Mouse (Mus musculus): ENCODE results near the gene Scd3.
A peak's percentile ranks its signal among the peaks of the same experiment; 100 is the strongest.

Gene Scd3

GRCm38 (mm10) chr19:44203015-44203564 lies at the start of gene Scd3:
Gene Scd3, plus strand, starts transcription at chr19:44203269.
- DNase-seq (ENCODE audit: low read depth, low spot score) = no peak

GRCm38 (mm10) chr19:44153781-44154180 lies 49.3 kb upstream of the Scd3 start:
- DNase-seq (ENCODE audit: low read depth, low spot score) = peak; percentile 58

GRCm38 (mm10) chr19:44157005-44157404 lies 46.1 kb upstream of the Scd3 start:
- peak; percentile 46 for DNase-seq (ENCODE audit: low read depth, low spot score)

GRCm38 (mm10) chr19:44159386-44159785 lies 43.7 kb upstream of the Scd3 start:
- no peak for DNase-seq (ENCODE audit: low read depth, low spot score)

- DNase-seq (ENCODE audit: low read depth, low spot score) = peak; percentile 48
These were observed 41.6 kb upstream of the Scd3 start for GRCm38 (mm10) chr19:44161515-44161914.

- no peak for DNase-seq (ENCODE audit: low read depth, low spot score)
These were observed 28.2 kb upstream of the Scd3 start for GRCm38 (mm10) chr19:44174835-44175234.

- no peak for DNase-seq (ENCODE audit: low read depth, low spot score)
These were observed 26.3 kb upstream of the Scd3 start for GRCm38 (mm10) chr19:44176741-44177140.

GRCm38 (mm10) chr19:44180502-44180901 lies 22.6 kb upstream of the Scd3 start:
- DNase-seq (ENCODE audit: low read depth, low spot score) = no peak

- DNase-seq (ENCODE audit: low read depth, low spot score) = no peak
These were observed 19.1 kb upstream of the Scd3 start for GRCm38 (mm10) chr19:44183968-44184367.

- no peak for DNase-seq (ENCODE audit: low read depth, low spot score)
These were observed 14.0 kb upstream of the Scd3 start for GRCm38 (mm10) chr19:44189056-44189455.

GRCm38 (mm10) chr19:44192342-44192741 lies 10.7 kb upstream of the Scd3 start, which contains the start of gene Pkd2l1:
Gene Pkd2l1, minus strand, starts transcription at chr19:44192442.
- DNase-seq (ENCODE audit: low read depth, low spot score) = no peak

GRCm38 (mm10) chr19:44193906-44194305 lies 9.2 kb upstream of the Scd3 start:
- DNase-seq (ENCODE audit: low read depth, low spot score) = no peak

GRCm38 (mm10) chr19:44195138-44195537 lies 7.9 kb upstream of the Scd3 start:
- DNase-seq (ENCODE audit: low read depth, low spot score) = peak; percentile 76

GRCm38 (mm10) chr19:44197053-44197852 lies 5.8 kb upstream of the Scd3 start:
- no peak for DNase-seq (ENCODE audit: low read depth, low spot score)

GRCm38 (mm10) chr19:44198494-44198893 lies 4.6 kb upstream of the Scd3 start:
- no peak for DNase-seq (ENCODE audit: low read depth, low spot score)

GRCm38 (mm10) chr19:44198964-44199363 lies 4.1 kb upstream of the Scd3 start:
- peak; percentile 54 for DNase-seq (ENCODE audit: low read depth, low spot score)

- no peak for DNase-seq (ENCODE audit: low read depth, low spot score)
These were observed 4.0 kb downstream of the Scd3 start for GRCm38 (mm10) chr19:44207079-44207478.

- peak; percentile 17 for DNase-seq (ENCODE audit: low read depth, low spot score)
These were observed 12.2 kb downstream of the Scd3 start for GRCm38 (mm10) chr19:44215255-44215654.

- DNase-seq (ENCODE audit: low read depth, low spot score) = no peak
These were observed 15.0 kb downstream of the Scd3 start for GRCm38 (mm10) chr19:44217958-44218525.

GRCm38 (mm10) chr19:44225728-44226127 lies 22.7 kb downstream of the Scd3 start:
- DNase-seq (ENCODE audit: low read depth, low spot score) = no peak

- DNase-seq (ENCODE audit: low read depth, low spot score) = no peak
These were observed 26.7 kb downstream of the Scd3 start for GRCm38 (mm10) chr19:44229776-44230175.

GRCm38 (mm10) chr19:44230212-44230611 lies 27.1 kb downstream of the Scd3 start:
- DNase-seq (ENCODE audit: low read depth, low spot score) = no peak
